Mouse (Mus musculus) kidney, adult 2 months (tissue): Measurements from ENCODE around the gene Ghrhr.

Experiments used
- CTCF ChIP-seq: fragments of 200-500 bp; conservative IDR thresholded peaks from 2 replicates; pipeline ENCODE4 v1.5.1; 2011; ENCODE audit warnings: low read depth, mild to moderate bottlenecking, control low read depth, low read length, moderate library complexity, mixed read lengths; ENCODE audit not compliant: insufficient read depth, insufficient read length
- POLR2A ChIP-seq: fragments of 200-500 bp; IDR thresholded peaks from one replicate; pipeline ENCODE4 v1.6.1; 2011; ENCODE audit warnings: low read depth, low read length, control low read depth

GRCm38 (mm10) chr6:55434360-55434759 lies 58.3 kb downstream of the Ghrhr start:
- no peak for TF ChIP-seq CTCF
- TF ChIP-seq POLR2A, result no peak
